Mouse (Mus musculus): ENCODE measurements around the gene Egln1. TPM values are rescaled to one million over a fixed set of nuclear protein-coding genes. Genes with fewer than 3 reads are reported as not detected.

Egln1 gene
- total and polyA plus RNA-seq, 3 experiments, result 47.1 to 55.0 TPM; not detected in 1

GRCm38 (mm10) chr8:124976211-124976610 is 27.1 kb upstream of the Egln1 start:
- Histone ChIP-seq H3K4me3 (ENCODE audit: control insufficient read depth in 1 of 2, insufficient read depth in 1 of 2, low read depth in 2 of 2, low read length in 2 of 2) (no peak overlapping the region), H3K4me1 (ENCODE audit: control insufficient read depth in 1 of 2, insufficient read depth in 2 of 2, low read length in 2 of 2) (peaks cover 6 to 16% of the 10 kb centered on the region in 2 experiments), H3K79me2 (ENCODE audit: control insufficient read depth, insufficient read depth, low read length, poor library complexity) (no peaks in the 10 kb centered on the region), H3K36me3 (ENCODE audit: control insufficient read depth in 1 of 2, insufficient read depth in 2 of 2, low read length in 2 of 2) (peaks cover 0 to 8% of the 10 kb centered on the region in 2 experiments; a peak in 2 of 4 replicates), H3K27me3 (ENCODE audit: control insufficient read depth in 1 of 2, insufficient read depth in 2 of 2, low read length in 2 of 2) (no peaks in the 10 kb centered on the region), H3K27ac (ENCODE audit: control insufficient read depth, low read depth, low read length) (no peak overlapping the region), H3K9ac (ENCODE audit: control insufficient read depth, low read depth, low read length, poor library complexity, severe bottlenecking) (no peak overlapping the region), H3K9me3 (replicated peaks; ENCODE audit: insufficient read depth, low read length) (no peaks in the 10 kb centered on the region)
- DNase-seq (ENCODE audit: low read depth, low spot score), result no peak
- TF ChIP-seq CTCF (IDR thresholded peaks at IDR 0.05 in 2 of 3, conservative IDR thresholded peaks at IDR 0.05 in 1 of 3; ENCODE audit: control insufficient read depth in 1 of 3, insufficient read depth in 1 of 3, low read depth in 2 of 3, low read length in 3 of 3, poor library complexity in 1 of 3, severe bottlenecking in 1 of 3) (no peak), USF2 (IDR thresholded peaks at IDR 0.05; ENCODE audit: borderline replicate concordance in 1 of 2, insufficient read depth in 1 of 2, low read depth in 1 of 2, low read length in 2 of 2) (0 out of 4 replicates have a peak, but pooled peaks of 1 of the 2 experiments have one; percentile 16), CHD1 (IDR thresholded peaks at IDR 0.05; ENCODE audit: low read depth, low read length) (no peak), USF1 (IDR thresholded peaks at IDR 0.05; ENCODE audit: low read depth, low read length) (peak; percentile 71; the same call in 1 of the 2 replicates)

- H3K9ac ChIP-seq (ENCODE audit: control insufficient read depth, low read depth, low read length, poor library complexity, severe bottlenecking), result peak overlapping the region; percentile 39; the same call in 1 of the 2 replicates
- peak overlapping the region; percentile 63 for H3K27ac ChIP-seq (ENCODE audit: control insufficient read depth, low read depth, low read length)
- no peaks in the 10 kb centered on the region for H3K27me3 ChIP-seq (ENCODE audit: control insufficient read depth in 1 of 2, insufficient read depth in 2 of 2, low read length in 2 of 2)
- no peaks in the 10 kb centered on the region for H3K79me2 ChIP-seq (ENCODE audit: control insufficient read depth, insufficient read depth, low read length, poor library complexity)
- H3K4me1 ChIP-seq (ENCODE audit: control insufficient read depth in 1 of 2, insufficient read depth in 2 of 2, low read length in 2 of 2), result peaks cover 6 to 16% of the 10 kb centered on the region in 2 experiments
- H3K36me3 ChIP-seq (ENCODE audit: control insufficient read depth in 1 of 2, insufficient read depth in 2 of 2, low read length in 2 of 2), result peaks cover 0 to 8% of the 10 kb centered on the region in 2 experiments; a peak in 2 of 4 replicates
- DNase-seq (ENCODE audit: low read depth, low spot score), result peak; percentile 66
- no peaks in the 10 kb centered on the region for H3K9me3 ChIP-seq (replicated peaks; ENCODE audit: insufficient read depth, low read length)
- TF ChIP-seq TAL1 (IDR thresholded peaks at IDR 0.05; ENCODE audit: low read length), result peak; percentile 46
- no peak for TF ChIP-seq MAX (IDR thresholded peaks at IDR 0.05; ENCODE audit: low read length)
- TF ChIP-seq NRF1 (IDR thresholded peaks at IDR 0.05; ENCODE audit: insufficient read depth, low read depth, low read length, poor library complexity, severe bottlenecking), result no peak
- peak; percentile 56 for TF ChIP-seq BHLHE40 (IDR thresholded peaks at IDR 0.05; ENCODE audit: borderline replicate concordance, low read depth, low read length)
- TF ChIP-seq POLR2AphosphoS2 (IDR thresholded peaks at IDR 0.05; ENCODE audit: low read length), result no peak
- no peak for TF ChIP-seq MXI1 (IDR thresholded peaks at IDR 0.05; ENCODE audit: low read depth, low read length)
- peak; percentile 50; the same call in 1 of the 2 replicates for TF ChIP-seq SIN3A (IDR thresholded peaks at IDR 0.05; ENCODE audit: low read length)
- TF ChIP-seq MYC (IDR thresholded peaks at IDR 0.05; ENCODE audit: low read depth, low read length), result no peak
- TF ChIP-seq RCOR1 (IDR thresholded peaks at IDR 0.05; ENCODE audit: low read depth, low read length), result peak; percentile 64
- peak; percentile 80 to 85 for TF ChIP-seq EP300 (IDR thresholded peaks at IDR 0.05; ENCODE audit: low read depth in 1 of 2, low read length in 2 of 2)
- peak; percentile 81 for TF ChIP-seq GATA1 (IDR thresholded peaks at IDR 0.05; ENCODE audit: low read depth, low read length)
- no peak for TF ChIP-seq ZKSCAN1 (IDR thresholded peaks at IDR 0.05; ENCODE audit: low read depth, low read length)
- TF ChIP-seq ZNF384 (IDR thresholded peaks at IDR 0.05; ENCODE audit: low read depth, low read length), result 0 out of 2 replicates have a peak, but pooled peaks have one; percentile 36
- TF ChIP-seq USF2 (IDR thresholded peaks at IDR 0.05; ENCODE audit: borderline replicate concordance in 1 of 2, insufficient read depth in 1 of 2, low read depth in 1 of 2, low read length in 2 of 2), result no peak
- TF ChIP-seq CHD1 (IDR thresholded peaks at IDR 0.05; ENCODE audit: low read depth, low read length), result no peak
- no peak for TF ChIP-seq KAT2A (conservative IDR thresholded peaks at IDR 0.05; ENCODE audit: low read depth, low read length)
- TF ChIP-seq ELF1 (IDR thresholded peaks at IDR 0.05; ENCODE audit: low read depth, low read length), result no peak
- TF ChIP-seq TBP (IDR thresholded peaks at IDR 0.05; ENCODE audit: low read depth, low read length), result no peak
- no peak for TF ChIP-seq GABPA (IDR thresholded peaks at IDR 0.05; ENCODE audit: low read depth, low read length)
- peak; percentile 93 for TF ChIP-seq TCF12 (IDR thresholded peaks at IDR 0.05; ENCODE audit: low read depth, low read length)
- TF ChIP-seq UBTF (IDR thresholded peaks at IDR 0.05; ENCODE audit: borderline replicate concordance, insufficient read depth, low read depth, low read length), result no peak
- 0 out of 2 replicates have a peak, but pooled peaks have one; percentile 53 for TF ChIP-seq MEF2A (IDR thresholded peaks at IDR 0.05; ENCODE audit: extremely low read depth, insufficient replicate concordance, low read depth, low read length, poor library complexity, severe bottlenecking)
- no peak for TF ChIP-seq MAZ (IDR thresholded peaks at IDR 0.05; ENCODE audit: low read depth, low read length)
- no peak for TF ChIP-seq USF1 (IDR thresholded peaks at IDR 0.05; ENCODE audit: low read depth, low read length)
- peak; percentile 70 for TF ChIP-seq ETS1 (IDR thresholded peaks at IDR 0.05; ENCODE audit: low read depth, low read length)
- peak overlapping the region in 1 of 2 experiments; percentile 17; a peak in 1 of 4 replicates for H3K4me3 ChIP-seq (ENCODE audit: control insufficient read depth in 1 of 2, insufficient read depth in 1 of 2, low read depth in 2 of 2, low read length in 2 of 2)
Measured at GRCm38 (mm10) chr8:124974254-124974653, 25.1 kb upstream of the Egln1 start.
